Mouse (Mus musculus) brain, adult 2 months (tissue): ENCODE results near the gene Zbtb11.

ENCODE experiments used
- DNase-seq: peaks from one replicate; pipeline ENCODE4 v3.0.0; 2011; ENCODE audit warnings: low read depth, low spot score

Zbtb11 gene

GRCm38 (mm10) chr16:55970416-55970815 lies 3.3 kb upstream of the Zbtb11 start:
- no peak for DNase-seq

GRCm38 (mm10) chr16:55971735-55972615 lies 1.7 kb upstream of the Zbtb11 start:
- peak; percentile 39 for DNase-seq

- no peak for DNase-seq
Measured at GRCm38 (mm10) chr16:55972626-55973201, 969 bp upstream of the Zbtb11 start.

- DNase-seq: peak; percentile 89
Measured at GRCm38 (mm10) chr16:55974256-55974902, 696 bp downstream of the Zbtb11 start.

- peak; percentile 77 for DNase-seq
Measured at GRCm38 (mm10) chr16:55974903-55975285, 1.2 kb downstream of the Zbtb11 start.

GRCm38 (mm10) chr16:55986001-55986400 lies 12.3 kb downstream of the Zbtb11 start:
- no peak for DNase-seq

GRCm38 (mm10) chr16:55990311-55990710 lies 16.6 kb downstream of the Zbtb11 start:
- DNase-seq: no peak

GRCm38 (mm10) chr16:55994235-55994634 lies 20.6 kb downstream of the Zbtb11 start:
- DNase-seq: no peak

GRCm38 (mm10) chr16:56006798-56007197 lies 33.1 kb downstream of the Zbtb11 start:
- DNase-seq: peak; percentile 45

- DNase-seq: no peak
Measured at GRCm38 (mm10) chr16:56008862-56009261, 35.2 kb downstream of the Zbtb11 start.

GRCm38 (mm10) chr16:56012789-56013743 lies 39.4 kb downstream of the Zbtb11 start:
- DNase-seq: no peak

- DNase-seq: no peak
Measured at GRCm38 (mm10) chr16:56014076-56014475, 40.4 kb downstream of the Zbtb11 start.

GRCm38 (mm10) chr16:56019660-56020059 lies 46.0 kb downstream of the Zbtb11 start:
- DNase-seq: no peak

GRCm38 (mm10) chr16:56027854-56028629 lies 54.4 kb downstream of the Zbtb11 start:
- DNase-seq: no peak

GRCm38 (mm10) chr16:56028722-56029551 lies 55.3 kb downstream of the Zbtb11 start:
- peak; percentile 65 for DNase-seq

- DNase-seq: peak; percentile 100
Measured at GRCm38 (mm10) chr16:56029661-56030082, 56.0 kb downstream of the Zbtb11 start, which contains the start of gene Pcnp. TSS of gene Pcnp (minus strand) at chr16:56029739.

GRCm38 (mm10) chr16:56034566-56034965 lies 60.9 kb downstream of the Zbtb11 start:
- no peak for DNase-seq

- no peak for DNase-seq
Measured at GRCm38 (mm10) chr16:56036501-56036900, 62.8 kb downstream of the Zbtb11 start.
